Mouse (Mus musculus) right cerebral cortex, adult 18-20 months (tissue): Measurements from ENCODE around the gene Pigb.

Experiments
- DNase-seq: peaks from one replicate; pipeline ENCODE4 v3.0.0; 2022; ENCODE audit warnings: mixed read lengths

The Pigb gene

DNA sequence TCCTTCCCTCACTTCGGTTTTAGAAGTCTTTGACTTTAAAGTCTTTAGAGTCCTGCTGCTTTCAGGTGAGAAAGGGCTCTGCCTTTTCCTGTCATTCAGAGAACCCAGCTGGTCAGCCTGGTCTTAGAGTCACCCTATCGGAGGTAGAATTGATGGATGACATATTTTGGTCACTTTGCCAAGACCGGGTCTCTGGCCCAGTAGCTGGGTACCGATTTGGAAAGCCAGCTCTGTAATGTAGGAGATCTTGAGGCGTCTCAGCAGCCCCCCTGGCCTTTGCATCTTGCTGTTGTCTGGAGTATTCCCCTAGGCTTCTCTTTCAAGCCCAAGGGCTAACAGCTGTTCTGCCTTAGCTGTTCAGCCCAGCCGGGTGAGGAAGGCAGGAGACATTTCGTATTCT, 5.0 kb upstream of the Pigb start:
- DNase-seq, result no peak

DNA sequence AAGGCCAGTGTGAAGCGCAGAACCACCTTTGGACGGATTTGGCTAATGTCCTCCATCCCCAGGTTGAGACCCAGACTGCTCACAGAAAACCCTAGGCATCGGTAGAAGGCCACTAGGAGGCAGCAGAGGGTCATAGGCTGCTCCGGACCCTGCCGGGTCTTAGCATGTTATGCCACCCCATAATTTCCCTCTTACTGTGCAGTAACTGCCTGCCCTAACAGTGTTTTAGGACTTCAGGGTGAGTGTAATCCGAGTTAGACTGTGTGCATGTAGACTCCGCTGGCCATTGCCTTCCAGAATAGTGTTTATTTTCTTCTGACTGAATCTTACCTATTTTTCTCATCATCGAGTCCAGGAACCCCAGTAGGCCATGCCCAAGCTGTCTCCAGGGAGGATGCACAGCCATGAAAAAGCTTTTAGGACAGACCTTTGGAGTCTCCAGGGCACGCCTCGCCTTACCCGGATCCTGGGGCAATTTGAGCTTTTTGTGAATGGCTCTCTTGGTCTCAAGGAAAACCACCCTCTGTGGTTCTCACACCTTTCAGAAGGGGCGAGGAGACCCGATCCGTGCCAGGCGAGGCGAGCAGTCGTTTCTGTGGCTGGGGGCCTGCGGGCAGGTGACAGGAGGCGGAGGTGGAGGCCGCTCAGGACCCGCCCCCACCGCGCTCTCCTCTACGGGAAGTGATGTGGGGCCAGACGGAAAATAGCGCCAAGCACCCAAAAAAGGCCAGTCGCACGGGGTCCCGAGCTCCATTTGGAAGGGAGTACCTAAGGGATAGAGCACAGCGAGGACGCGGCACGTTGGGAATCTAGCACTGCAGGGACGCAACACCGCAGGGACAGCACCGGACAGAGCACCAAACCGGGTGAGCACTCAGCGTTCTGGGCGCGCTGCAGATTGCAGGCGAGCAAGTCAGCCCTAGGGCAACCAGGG, 4.2 kb upstream of the Pigb start, which contains the start of gene Rab27a:
Rab27a (plus strand) TSS at position 709 of the 934 bp plus-strand sequence.
- peak; percentile 79 for DNase-seq

DNA sequence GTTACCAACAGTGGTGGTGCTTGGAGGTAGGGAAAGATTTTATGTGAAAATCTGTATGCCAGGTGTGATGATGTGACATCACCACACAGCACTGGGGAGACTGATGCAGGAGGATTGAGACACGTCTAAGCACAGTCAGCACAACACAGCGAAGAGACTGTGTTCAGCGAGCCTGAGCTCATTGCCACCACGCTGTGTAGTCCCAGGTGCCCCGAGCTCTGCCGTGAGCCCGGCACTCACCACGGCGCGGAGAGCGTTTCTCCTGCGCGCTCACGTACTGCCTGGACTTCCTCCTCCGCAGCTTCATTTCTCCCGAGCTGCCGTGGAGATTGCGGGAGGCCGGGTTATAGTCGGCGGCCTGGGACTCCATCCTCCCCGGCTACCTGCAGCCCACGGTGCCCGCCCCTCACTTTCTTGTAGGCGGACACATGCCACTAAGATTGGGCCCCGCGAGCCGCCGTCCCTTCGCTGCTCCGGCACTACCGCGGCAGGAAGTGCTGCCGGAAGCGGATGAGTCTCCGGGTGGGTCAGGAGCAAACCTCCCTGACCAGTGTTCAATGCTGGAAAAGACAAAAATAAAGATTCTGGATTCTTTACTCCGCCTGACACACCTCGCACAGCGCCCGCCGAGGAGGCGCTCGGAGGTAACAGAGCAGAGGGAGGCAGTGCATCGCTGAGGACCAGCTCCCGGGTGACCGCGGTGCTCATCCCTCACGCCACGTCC, 794 bp downstream of the Pigb start:
- DNase-seq, result peak; percentile 97

DNA sequence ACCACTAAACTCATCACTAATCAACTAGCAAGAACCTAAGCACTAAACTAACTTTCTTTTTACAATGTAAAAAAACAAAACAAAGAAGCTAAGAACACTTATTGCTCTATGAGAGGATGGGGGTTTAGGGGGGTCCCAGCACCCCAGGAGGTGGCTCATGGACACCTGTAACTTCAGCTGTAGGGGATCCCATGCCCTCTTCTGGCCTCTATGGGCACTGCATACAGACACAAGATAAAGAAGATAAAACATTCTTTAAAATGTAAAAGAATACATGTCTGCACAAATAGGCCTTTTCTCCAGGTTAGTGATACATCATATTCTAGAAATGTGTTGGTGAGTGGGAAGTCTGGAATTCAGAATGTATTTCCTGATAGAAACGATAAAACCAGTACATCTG, 6.8 kb downstream of the Pigb start:
- DNase-seq, result no peak

DNA sequence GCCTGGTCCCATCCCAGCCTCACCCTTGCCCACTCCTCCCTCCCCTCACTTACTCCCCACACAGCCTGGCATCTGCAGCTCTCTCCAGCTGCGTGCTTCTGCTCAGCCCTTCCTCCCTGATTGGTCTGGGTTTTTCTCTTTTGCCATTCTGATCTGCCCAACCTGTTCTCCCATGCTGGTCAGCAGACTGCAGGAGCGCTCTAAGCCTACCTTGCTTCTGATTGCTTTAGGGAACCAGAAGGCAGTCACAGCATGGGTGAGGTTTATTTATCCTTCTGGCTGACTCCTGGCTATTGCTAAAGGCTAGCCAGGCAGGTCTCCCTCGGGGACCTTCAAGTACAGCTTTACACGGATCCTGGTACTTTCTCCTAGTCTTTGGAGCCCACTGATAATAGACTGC, 8.8 kb downstream of the Pigb start:
- DNase-seq, result no peak

DNA sequence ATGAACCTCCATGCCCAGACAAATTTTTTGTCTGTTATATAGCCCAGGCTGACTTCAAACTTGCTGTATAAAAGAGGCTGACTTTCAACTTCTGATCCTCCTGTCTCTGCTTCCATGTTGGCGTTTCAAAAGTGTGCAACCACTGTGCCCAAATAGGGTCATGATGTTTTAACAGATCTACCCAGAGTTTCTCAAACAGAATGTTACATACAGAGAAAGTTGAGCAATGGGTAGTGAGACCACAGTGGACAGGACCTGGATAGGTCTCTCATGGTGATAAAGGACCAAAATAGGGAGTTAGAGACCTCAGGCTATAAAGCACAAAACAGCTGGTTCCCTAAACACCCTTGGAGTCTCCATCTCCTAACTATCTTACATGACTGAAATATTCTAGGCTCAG, 9.7 kb downstream of the Pigb start:
- DNase-seq, result no peak

DNA sequence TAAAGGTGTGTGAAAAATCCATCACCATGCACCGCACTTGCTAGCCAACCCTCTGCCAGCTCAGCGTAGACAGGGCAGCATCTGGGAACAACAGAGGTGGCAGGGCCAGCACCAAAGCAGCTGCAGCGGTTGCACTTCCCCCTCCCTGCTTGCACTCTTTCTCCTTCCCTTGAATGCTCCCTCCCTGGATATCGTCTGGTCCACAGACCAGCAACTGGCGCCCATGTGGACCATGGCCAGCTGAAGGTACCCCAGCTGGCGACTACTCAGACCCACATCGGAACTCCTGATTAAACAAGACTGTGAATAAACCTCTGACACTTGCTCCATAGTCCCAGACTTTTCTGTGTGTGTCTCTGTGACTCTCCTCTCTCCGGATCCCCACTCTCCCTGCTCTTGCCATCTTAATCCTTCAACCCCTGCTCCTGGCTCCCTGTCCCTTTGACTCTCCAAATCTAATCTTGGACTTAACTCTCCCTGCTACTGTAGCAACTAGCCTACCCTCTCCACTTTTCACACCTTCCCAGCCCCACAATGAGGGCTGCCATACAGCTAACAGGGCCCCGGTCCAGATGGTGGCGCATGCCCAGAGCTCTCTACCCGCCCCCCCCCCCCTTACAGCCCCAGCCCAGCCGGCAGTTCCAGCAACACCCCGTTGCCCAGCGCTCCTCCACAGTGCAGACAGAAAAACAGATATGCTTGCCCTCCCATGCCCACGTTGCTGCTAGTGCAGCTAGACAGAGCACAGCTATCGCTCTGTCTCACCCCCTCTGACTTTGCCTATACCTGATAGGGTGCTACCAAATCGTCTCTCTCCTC, 14.2 kb downstream of the Pigb start:
- peak; percentile 39 for DNase-seq

DNA sequence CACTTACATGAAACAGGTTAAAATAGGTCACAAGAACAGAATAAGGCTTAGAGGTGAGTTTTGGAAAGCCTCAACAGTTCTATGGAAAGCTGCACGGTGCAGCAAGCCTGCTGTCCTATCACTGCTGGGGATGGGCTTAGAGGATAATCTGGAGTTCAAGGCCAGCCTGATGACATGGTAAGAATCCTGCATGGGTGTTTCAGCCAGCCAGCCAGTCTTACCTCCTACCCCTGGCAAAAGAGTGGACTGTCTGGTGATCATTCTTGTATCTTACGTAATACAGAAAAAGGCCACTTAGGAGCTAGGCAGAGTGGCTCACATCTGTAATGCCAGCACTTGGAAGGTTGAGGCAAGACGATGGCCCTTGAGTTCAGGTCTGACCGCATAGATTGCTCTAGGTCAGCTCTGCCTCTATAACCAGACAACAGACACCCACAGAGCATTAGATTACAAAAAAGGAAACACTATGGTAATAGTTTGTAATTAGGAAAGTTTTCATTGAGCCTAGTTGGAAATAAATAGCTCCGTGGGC, 19.5 kb downstream of the Pigb start:
- DNase-seq, result no peak

DNA sequence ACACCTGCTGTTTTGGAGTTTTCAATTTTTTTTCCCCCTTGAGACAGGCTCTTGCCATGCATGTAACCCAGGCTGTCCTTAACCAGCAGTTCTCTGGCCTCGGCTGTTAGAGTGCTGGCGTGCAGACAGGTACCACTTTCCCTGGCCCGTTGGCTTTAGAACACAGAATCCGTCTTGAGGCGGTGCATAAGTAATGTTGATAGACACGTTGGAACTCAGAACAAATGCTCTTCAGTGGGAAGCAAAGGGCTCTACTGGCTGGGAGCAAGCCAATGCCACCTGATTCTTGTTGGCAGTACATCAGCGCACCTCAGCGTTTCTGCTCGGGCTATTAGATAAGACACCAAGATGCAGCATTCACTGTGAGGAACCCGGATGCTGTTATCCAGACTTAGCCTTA, 20.3 kb downstream of the Pigb start:
- no peak for DNase-seq

DNA sequence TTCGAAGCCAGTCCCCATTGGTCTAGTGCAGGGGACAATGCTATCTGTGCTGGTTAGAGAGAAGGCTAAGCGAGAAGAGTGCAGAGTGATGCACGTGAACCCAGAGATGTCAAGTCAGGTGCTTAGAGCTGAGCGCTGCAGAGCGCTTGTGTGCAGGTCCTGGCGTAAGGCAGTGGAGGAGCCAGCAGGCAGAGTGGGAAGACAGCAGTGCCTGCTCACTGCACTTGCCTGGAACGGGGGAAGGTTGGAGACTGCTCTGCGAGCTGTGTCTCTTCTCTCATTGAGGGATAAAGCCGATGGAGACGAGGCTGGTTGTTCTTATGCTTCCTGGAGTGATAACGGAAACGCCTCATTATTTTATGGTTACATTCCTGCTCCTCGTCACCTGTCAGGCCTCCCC, 25.5 kb downstream of the Pigb start:
- peak; percentile 40 for DNase-seq

DNA sequence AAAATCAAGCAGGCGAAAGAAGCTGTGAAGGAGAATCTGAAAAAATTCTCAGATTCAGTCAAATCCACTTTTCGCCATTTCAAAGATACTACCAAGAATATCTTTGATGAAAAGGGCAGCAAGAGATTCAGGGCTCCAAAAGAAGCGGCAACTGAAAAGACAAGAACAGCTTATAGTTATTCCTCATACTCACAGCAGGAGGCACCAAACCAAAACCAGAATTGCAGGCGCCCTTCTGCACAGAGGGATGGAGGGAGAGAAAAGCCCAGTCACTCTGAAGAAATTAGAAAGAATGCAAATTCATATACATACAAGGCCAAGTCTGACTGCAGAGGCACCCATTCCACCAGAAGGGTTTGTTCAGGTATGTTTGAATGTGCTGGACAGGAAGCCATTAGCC, 27.5 kb downstream of the Pigb start:
- no peak for DNase-seq

DNA sequence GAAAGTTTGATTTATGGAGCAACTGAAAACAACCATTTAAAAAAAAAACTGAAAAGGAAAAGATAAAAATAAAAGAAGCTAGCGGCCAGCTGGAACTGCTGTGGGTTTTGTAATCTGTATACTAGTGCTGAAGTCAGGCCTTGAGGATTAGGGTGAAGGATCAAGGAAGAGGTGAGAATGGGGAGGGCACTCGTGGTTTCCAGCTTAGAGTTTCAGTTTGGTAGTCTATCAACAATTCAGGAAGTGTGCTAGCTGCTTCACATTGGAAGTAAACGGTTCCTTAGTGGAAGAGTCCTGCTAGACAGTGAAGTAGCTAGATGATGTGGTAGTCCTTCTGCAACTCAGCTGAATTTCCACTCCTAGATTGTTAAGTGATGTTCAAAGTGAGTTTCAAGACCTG, 31.8 kb downstream of the Pigb start:
- no peak for DNase-seq

DNA sequence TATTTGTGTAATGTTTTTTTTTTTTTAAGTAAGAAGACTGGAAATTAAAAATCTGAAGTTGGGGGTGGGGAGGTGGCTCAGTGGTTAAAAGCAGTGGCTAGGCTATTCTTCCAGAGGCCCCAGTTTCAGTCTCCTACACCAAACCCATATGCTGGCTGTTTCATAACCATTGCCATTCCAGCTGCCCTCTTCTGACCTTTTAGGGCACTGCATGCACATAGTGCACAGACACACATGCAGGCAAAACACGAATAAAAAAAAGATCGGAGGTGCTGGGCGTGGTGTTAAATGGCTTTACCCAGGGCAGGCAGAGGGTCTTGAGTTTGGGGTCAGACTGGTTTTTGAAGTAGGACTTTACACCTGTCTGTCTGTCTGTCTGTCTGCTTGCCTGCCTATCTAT, 34.0 kb downstream of the Pigb start:
- DNase-seq, result no peak

DNA sequence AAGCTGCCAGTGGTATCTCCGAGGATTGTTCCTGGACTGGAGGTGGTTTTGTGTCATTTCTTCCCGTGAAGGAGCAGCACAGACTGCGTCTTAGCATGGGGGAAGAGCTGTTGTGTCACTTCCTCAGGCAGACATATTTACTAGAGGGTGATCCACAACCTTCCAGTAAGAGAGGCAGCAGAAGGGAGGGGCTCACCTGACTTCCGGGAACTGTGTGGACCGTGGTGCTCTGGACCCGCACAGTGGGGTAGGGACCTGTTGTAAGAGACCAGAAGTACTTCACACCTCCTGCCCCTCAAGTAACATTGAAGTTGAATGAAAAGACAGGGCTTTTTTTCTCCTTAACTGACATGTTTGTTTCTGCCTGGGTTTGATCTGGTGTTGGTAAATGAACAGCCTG, 35.1 kb downstream of the Pigb start:
- DNase-seq, result no peak

DNA sequence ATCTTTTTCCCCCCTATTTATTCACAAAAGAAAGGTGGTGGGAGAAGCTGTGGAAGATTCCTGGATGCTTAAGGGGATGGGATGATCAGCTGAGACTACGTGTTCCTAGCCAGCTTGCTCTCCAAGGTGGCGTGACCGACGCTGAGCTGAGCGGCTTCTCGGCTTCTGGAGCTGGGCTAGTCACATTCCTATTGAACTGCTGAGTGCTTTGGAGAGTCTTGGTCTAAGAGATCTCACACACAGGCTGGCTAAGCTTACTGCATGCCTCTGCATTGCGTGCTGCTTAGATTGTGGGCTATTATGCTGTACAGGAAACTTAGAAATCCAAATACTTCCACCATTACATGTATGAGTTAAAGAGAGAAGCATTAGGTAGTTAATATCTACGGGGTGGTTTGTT, 36.1 kb downstream of the Pigb start:
- no peak for DNase-seq

DNA sequence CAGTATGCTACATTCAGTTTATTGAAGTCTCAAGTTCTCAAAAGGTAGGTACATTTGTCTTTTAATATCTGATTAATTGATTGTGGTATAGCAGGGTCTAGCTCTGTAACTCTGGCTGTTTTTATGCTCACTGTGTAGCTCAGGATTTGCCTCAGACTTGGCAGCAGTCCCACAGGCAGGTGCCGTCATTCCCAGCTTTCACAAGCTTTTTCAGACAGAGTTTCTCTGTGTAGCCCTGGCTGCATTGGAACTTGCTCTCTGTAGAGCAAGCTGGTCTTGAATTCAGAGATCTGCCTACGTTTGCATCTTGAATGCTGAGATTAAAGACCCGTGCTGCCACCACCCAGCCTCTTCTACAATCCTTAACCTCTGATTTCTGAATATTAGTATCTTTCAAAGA, 38.0 kb downstream of the Pigb start:
- no peak for DNase-seq

DNA sequence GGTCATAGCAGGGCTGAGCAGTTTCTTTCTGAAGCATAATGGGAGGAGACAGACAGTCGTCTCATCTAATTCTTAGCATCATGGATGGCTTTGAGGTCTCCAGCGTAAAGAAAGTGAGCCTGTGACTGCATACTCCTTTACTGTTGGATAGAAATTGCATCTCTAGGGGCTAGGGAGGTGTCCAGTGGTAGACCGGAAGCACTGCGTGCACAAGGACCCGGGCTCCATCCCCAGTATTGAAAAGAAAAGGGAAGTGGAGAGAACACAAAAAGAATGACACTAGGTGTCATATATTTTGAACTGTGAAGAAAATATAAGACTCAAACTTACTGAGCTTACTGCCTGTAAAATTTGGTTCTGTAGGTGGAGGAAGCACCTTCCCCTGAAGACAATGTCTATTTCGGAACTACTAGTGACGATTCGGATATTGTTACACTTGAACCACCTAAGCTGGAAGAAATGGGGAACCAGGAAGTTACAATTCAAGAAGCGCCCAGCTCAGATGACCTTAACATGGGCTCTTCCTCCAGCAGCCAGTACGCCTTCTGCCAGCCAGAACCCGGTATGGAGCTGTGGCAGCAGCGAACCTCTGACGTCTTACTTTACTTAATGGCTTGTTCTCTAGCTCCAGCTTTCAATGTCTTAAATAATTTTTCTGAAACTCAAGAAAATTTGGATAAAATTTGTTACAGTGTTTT, 38.7 kb downstream of the Pigb start:
- no peak for DNase-seq

DNA sequence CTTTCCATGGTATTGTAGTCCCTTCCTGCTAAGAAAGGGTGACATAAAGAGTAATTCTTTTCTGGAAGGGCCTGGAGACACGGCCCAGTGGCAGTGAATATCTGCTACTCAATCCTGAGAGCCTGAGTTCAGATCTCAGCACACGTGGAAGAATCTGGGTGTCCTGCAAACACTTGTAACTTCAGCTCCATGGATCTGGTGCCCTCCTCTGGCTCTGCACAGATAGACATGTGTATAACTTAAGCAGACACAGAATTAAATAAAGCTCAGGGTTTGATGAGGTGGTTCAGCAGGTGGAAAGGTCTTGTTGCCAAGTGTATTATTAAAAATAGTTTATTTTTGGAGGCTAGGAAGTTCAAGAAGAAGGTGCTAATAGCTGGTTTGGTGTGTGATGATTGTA, 39.7 kb downstream of the Pigb start:
- no peak for DNase-seq

DNA sequence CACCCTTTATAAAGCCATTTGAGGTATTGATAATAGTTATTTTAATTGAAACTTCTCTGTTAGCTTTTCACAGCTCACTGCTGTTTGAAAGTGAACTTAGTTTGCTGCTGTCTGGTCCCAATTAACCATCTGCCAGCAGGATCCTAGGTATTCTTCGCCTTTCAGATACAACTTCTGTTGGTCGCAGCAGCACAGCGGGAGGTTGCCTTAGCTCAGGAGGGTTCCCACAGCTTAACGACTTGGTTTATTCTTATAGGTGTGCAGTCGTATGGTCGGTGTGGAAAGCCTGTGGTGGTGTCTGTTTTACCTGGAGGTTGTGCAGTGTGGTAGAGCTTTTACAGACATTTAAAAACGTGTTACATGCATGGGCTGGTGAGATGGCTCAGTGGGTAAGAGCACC, 43.4 kb downstream of the Pigb start:
- DNase-seq, result no peak

DNA sequence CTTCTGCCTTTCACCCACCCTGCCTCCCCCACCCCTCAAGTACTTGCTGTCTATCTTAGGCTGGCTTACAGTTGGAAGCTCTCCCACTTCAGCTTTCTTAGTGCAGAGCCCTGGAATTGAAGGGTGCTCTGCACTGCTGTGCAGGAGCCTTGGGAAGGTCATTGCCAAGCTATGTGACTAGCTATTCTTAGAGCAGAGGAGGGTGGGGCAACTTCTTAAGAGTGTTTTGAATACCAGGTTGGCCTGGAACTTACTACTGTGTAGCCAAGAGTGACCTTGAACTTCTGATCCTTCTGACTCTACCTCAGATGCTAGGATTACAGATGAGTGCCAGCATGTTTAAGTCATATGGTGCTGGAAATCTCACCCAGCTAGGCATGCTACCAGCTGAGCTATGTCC, 44.0 kb downstream of the Pigb start:
- no peak for DNase-seq

DNA sequence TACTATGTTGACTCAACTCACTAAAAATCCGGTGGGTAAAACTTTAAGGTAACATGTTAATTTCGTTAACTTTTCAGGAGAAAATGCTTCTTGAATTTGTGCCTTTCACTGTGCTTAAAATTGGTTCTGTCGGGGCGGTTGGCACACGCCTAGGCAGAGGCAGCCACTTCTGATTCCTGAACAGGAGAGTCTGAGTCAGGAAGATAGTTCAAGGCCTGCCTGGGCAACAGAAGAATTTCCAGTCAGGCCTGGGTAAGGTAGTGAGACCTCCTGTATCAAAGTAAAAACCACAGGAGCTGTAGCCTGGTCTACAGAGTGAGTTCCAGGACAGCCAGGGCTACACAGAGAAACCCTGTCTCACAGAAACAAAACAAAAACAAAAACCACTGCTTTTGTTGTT, 47.6 kb downstream of the Pigb start:
- no peak for DNase-seq

DNA sequence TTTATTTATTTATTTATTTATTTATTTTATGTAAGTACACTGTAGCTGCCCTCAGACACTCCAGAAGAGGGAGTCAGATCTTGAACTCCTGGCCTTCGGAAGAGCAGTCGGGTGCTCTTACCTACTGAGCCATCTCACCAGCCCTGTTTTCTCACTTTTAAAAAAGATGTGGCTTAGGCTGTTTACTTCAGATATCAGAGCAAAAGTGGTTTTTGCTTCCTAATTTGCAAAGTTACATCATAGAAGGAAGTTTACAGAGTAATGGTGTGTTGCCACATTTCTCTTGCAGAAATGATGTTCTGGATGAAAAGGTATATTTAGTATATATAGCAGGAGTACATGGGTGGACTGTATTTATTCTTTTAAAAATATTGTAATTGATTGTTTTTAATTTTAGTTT, 48.8 kb downstream of the Pigb start:
- DNase-seq, result no peak

DNA sequence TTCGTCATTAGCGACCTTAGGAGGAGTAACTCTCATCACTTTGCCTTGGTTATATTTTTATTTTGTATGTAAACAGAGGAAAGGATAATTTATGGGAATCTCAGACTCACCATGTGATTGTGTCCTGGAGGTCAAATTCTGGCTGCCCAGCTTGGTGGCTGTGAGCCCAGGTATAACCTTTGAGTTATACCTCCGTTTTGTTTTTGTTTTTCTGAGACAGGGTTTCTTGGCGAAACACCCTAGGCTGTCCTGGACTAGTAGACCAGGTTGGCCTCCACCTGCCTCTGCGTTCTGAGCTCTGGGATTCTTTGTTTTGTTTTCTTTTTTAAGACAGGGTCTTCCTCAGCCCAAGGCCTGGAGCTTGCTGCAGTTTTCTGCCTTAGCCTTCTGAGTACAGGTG, 51.5 kb downstream of the Pigb start:
- DNase-seq, result no peak
